Mouse (Mus musculus) lung, embryonic 16.5 days (tissue): ENCODE results near the gene Soga3. TPM values are rescaled to one million over a fixed set of nuclear protein-coding genes. Genes with fewer than 3 reads are reported as not detected.

Source experiments
- ATAC-seq: fragments of 200-750 bp; cut with Nextera tagmentation; 2 replicates; pipeline ENCODE4 v1.8.0; 2017; ENCODE audit warnings: low read depth, mild to moderate bottlenecking, moderate library complexity
- H3K27ac ChIP-seq: fragments of 300-500 bp; sonication (generic); 2 replicates; pipeline ENCODE4 v1.5.1; 2014; ENCODE audit warnings: mild to moderate bottlenecking, control low read depth, low read length
- H3K27me3 ChIP-seq: fragments of 300-500 bp; sonication (generic); 2 replicates; pipeline ENCODE4 v1.6.1; 2014; ENCODE audit warnings: low read depth, low read length, mixed read lengths; ENCODE audit not compliant: control insufficient read depth, insufficient read depth
- H3K36me3 ChIP-seq: fragments of 300-500 bp; sonication (generic); 2 replicates; pipeline ENCODE4 v1.6.1; 2014; ENCODE audit warnings: low read length; ENCODE audit not compliant: control insufficient read depth, insufficient read depth
- H3K4me1 ChIP-seq: fragments of 300-500 bp; sonication (generic); replicated peaks from 2 replicates; pipeline ENCODE4 v1.6.1; 2014; ENCODE audit warnings: low read length, mixed read lengths; ENCODE audit not compliant: control insufficient read depth, insufficient read depth
- H3K4me2 ChIP-seq: fragments of 300-500 bp; sonication (generic); 2 replicates; pipeline ENCODE4 v1.6.1; 2014; ENCODE audit warnings: low read depth, low read length, control low read depth
- H3K4me3 ChIP-seq: fragments of 300-500 bp; sonication (generic); 2 replicates; pipeline ENCODE4 v1.5.1; 2014; ENCODE audit warnings: mild to moderate bottlenecking, low read length, control low read depth
- H3K9ac ChIP-seq: fragments of 300-500 bp; sonication (generic); 2 replicates; pipeline ENCODE4 v1.6.1; 2014; ENCODE audit warnings: low read length, control low read depth
- H3K9me3 ChIP-seq: fragments of 300-500 bp; sonication (generic); 2 replicates; pipeline ENCODE4 v1.6.1; 2016; ENCODE audit warnings: low read length; ENCODE audit not compliant: control insufficient read depth
- WGBS: fragments of 180-500 bp; shearing (Covaris S2); extraction: QIAGEN DNeasy Blood & Tissue Kit; methylation state at CpG from one replicate; pipeline ENCODE4 v1.1.7; 2014; 5-methylcytosine and 5-hydroxymethylcytosine counted together
- polyA plus RNA-seq: library from polyadenylated mRNA; unstranded; fragments of >200 nt; fragmentation: Nextera tagmentation; extraction: Ambion mirVana; gene quantifications from 2 replicates; pipeline ENCODE4 v1.2.1, GENCODE M21; 2015

The Soga3 gene
- polyA plus RNA-seq, 1 experiment from 2014 or later = 0.38 TPM

DNA sequence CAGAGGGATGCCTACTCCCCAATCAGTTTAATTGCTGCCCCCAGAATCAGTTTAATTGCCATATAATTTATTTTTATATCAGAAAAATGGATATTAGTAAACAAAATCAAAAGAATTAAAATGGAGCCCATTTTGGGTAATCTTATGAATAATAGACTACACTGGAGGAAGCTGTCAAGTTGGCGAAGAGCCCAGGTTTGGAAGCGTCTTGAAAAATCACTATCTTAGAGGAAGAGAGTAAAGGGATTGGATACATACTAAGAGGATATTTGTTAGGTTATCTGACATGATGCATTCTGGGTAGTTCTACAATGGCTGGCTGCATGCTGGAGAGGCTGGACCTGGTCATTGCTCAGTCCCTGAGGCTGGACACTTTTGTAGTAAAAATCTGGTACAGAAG, 87.6 kb downstream of the Soga3 start:
- no peak overlapping the region for H3K27ac ChIP-seq
- 52% methylated on average over 2 of the region's 2 CpGs for WGBS
- H3K9ac ChIP-seq = no peak overlapping the region
- no peak overlapping the region for H3K4me3 ChIP-seq
- H3K4me2 ChIP-seq = no peak overlapping the region
- H3K9me3 ChIP-seq = no peaks in the 10 kb centered on the region
- H3K4me1 ChIP-seq = no peaks in the 10 kb centered on the region
- H3K36me3 ChIP-seq = no peaks in the 10 kb centered on the region
- ATAC-seq = no peak
- no peaks in the 10 kb centered on the region for H3K27me3 ChIP-seq

Other genes with a start within 250 kb of the Soga3 start
- not detected in 2 replicates for gene 2310057J18Rik, start 157.5 kb upstream of the Soga3 start, polyA plus RNA-seq
- gene Gm49353, start 55.1 kb downstream of the Soga3 start, polyA plus RNA-seq = not detected in 2 replicates
- gene 9330159F19Rik, start 67.8 kb downstream of the Soga3 start, polyA plus RNA-seq = 0.18 and 0.24 TPM in 2 replicates
- 21.2 and 22.6 TPM in 2 replicates for gene Echdc1, start 169.3 kb downstream of the Soga3 start, polyA plus RNA-seq
- gene Rnf146, start 218.6 kb downstream of the Soga3 start, polyA plus RNA-seq = 52.5 and 53.3 TPM in 2 replicates